Mouse (Mus musculus): Measurements from ENCODE around the gene Tmem230. TPM values are rescaled to one million over a fixed set of nuclear protein-coding genes. Genes with fewer than 3 reads are reported as not detected.

The Tmem230 gene
- polyA plus RNA-seq, 1 experiment, result 46.9 TPM

- H3K27ac ChIP-seq (ENCODE audit: insufficient read depth, low read depth, low read length), result no peak overlapping the region
- no peak overlapping the region for H3K4me3 ChIP-seq (ENCODE audit: insufficient read depth, low read length)
- H3K4me1 ChIP-seq (ENCODE audit: control insufficient read depth, insufficient read depth, low read length), result peaks cover 48% of the 10 kb centered on the region
- TF ChIP-seq POLR2A (IDR thresholded peaks at IDR 0.05; ENCODE audit: borderline replicate concordance, low read depth, low read length) (no peak), CTCF (IDR thresholded peaks at IDR 0.05; ENCODE audit: low read depth, low read length) (no peak)
Observed at GRCm38 (mm10) chr2:132283236-132284070, 35.8 kb upstream of the Tmem230 start.

- peaks cover 48% of the 10 kb centered on the region for H3K4me1 ChIP-seq (ENCODE audit: control insufficient read depth, insufficient read depth, low read length)
Observed at GRCm38 (mm10) chr2:132282453-132283174, 35.0 kb upstream of the Tmem230 start.

GRCm38 (mm10) chr2:132281560-132282452 is 34.2 kb upstream of the Tmem230 start:
- TF ChIP-seq CTCF (IDR thresholded peaks at IDR 0.05; ENCODE audit: low read depth, low read length), result no peak
- Histone ChIP-seq H3K4me3 (ENCODE audit: insufficient read depth, low read length) (no peak overlapping the region), H3K4me1 (ENCODE audit: control insufficient read depth, insufficient read depth, low read length) (peaks cover 48% of the 10 kb centered on the region), H3K27ac (ENCODE audit: insufficient read depth, low read depth, low read length) (no peak overlapping the region)

More at GRCm38 (mm10) chr2:132282453-132283174, 35.0 kb upstream of the Tmem230 start:
- TF ChIP-seq CTCF (IDR thresholded peaks at IDR 0.05; ENCODE audit: low read depth, low read length), result no peak
- TF ChIP-seq POLR2A (IDR thresholded peaks at IDR 0.05; ENCODE audit: borderline replicate concordance, low read depth, low read length), result no peak
- Histone ChIP-seq H3K27ac (ENCODE audit: insufficient read depth, low read depth, low read length) (no peak overlapping the region), H3K4me3 (ENCODE audit: insufficient read depth, low read length) (no peak overlapping the region)

- TF ChIP-seq CTCF (IDR thresholded peaks at IDR 0.05; ENCODE audit: low read depth, low read length) (no peak), POLR2A (IDR thresholded peaks at IDR 0.05; ENCODE audit: borderline replicate concordance, low read depth, low read length) (no peak)
- Histone ChIP-seq H3K4me1 (ENCODE audit: control insufficient read depth, insufficient read depth, low read length) (peaks cover 41% of the 10 kb centered on the region), H3K27ac (ENCODE audit: insufficient read depth, low read depth, low read length) (no peak overlapping the region), H3K4me3 (ENCODE audit: insufficient read depth, low read length) (no peak overlapping the region)
Observed at GRCm38 (mm10) chr2:132280518-132281120, 33.0 kb upstream of the Tmem230 start.

GRCm38 (mm10) chr2:132279978-132280377 is 32.4 kb upstream of the Tmem230 start:
- Histone ChIP-seq H3K4me3 (ENCODE audit: insufficient read depth, low read length) (no peak overlapping the region), H3K27ac (ENCODE audit: insufficient read depth, low read depth, low read length) (no peak overlapping the region), H3K4me1 (ENCODE audit: control insufficient read depth, insufficient read depth, low read length) (peaks cover 36% of the 10 kb centered on the region)
- no peak for TF ChIP-seq CTCF (IDR thresholded peaks at IDR 0.05; ENCODE audit: low read depth, low read length)
- no peak for TF ChIP-seq POLR2A (IDR thresholded peaks at IDR 0.05; ENCODE audit: borderline replicate concordance, low read depth, low read length)

- Histone ChIP-seq H3K27ac (ENCODE audit: insufficient read depth, low read depth, low read length) (no peak overlapping the region), H3K4me1 (ENCODE audit: control insufficient read depth, insufficient read depth, low read length) (peaks cover 35% of the 10 kb centered on the region), H3K4me3 (ENCODE audit: insufficient read depth, low read length) (no peak overlapping the region)
- TF ChIP-seq CTCF (IDR thresholded peaks at IDR 0.05; ENCODE audit: low read depth, low read length), result no peak
- no peak for TF ChIP-seq POLR2A (IDR thresholded peaks at IDR 0.05; ENCODE audit: borderline replicate concordance, low read depth, low read length)
Observed at GRCm38 (mm10) chr2:132279336-132279882, 31.8 kb upstream of the Tmem230 start.

GRCm38 (mm10) chr2:132278273-132278853 is 30.8 kb upstream of the Tmem230 start:
- TF ChIP-seq POLR2A (IDR thresholded peaks at IDR 0.05; ENCODE audit: borderline replicate concordance, low read depth, low read length) (no peak), CTCF (IDR thresholded peaks at IDR 0.05; ENCODE audit: low read depth, low read length) (no peak)
- peaks cover 33% of the 10 kb centered on the region for H3K4me1 ChIP-seq (ENCODE audit: control insufficient read depth, insufficient read depth, low read length)
- no peak overlapping the region for H3K4me3 ChIP-seq (ENCODE audit: insufficient read depth, low read length)
- no peak overlapping the region for H3K27ac ChIP-seq (ENCODE audit: insufficient read depth, low read depth, low read length)

- peaks cover 19% of the 10 kb centered on the region for H3K4me1 ChIP-seq (ENCODE audit: control insufficient read depth, insufficient read depth, low read length)
- TF ChIP-seq CTCF (IDR thresholded peaks at IDR 0.05; ENCODE audit: low read depth, low read length) (no peak), POLR2A (IDR thresholded peaks at IDR 0.05; ENCODE audit: borderline replicate concordance, low read depth, low read length) (no peak)
- no peak overlapping the region for H3K4me3 ChIP-seq (ENCODE audit: insufficient read depth, low read length)
- no peak overlapping the region for H3K27ac ChIP-seq (ENCODE audit: insufficient read depth, low read depth, low read length)
Observed at GRCm38 (mm10) chr2:132276249-132276648, 28.6 kb upstream of the Tmem230 start.
